Mouse (Mus musculus) thymus, postnatal 25 days (tissue): ENCODE results near the gene Ric8a.

ENCODE experiments used
- DNase-seq: peaks from one replicate; pipeline ENCODE4 v3.0.0; 2022

The Ric8a gene

DNA sequence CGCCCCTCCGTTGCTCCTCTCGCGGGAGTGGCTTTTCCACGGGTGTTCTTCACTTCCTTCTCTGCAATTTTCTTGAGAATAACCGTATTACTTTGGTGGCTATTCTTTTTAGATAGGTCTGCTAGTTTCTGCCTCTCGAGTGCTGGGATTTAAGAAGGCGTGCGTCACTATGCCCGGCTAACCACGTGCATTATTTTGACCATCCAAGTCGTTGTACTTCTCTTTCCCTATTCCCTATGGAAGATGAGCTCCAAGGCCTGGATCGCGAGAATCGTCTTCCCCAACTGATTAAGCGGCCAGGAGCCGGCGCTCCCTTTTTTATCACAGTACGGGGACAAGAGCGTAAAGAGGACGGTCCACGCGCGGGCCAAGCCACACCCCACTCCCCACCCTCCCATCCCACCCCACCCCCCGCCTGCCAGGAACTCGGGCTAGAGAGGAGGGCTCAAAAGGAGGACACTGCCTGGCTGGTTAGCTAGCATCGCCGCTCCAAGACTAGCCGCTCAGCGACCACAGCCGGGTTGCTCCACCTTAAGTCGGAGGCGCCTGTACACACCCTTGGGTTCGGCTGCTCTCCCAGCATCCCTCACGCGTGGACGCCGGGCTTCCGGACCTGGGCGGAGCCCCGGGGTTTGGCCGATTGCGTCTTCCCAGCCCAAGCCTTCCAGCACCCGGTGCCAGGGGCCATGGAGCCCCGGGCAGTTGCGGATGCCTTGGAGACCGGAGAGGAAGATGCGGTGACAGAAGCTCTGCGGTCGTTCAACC is at the start of gene Ric8a:
TSS of gene Ric8a (plus strand) at position 173 of the 765 bp plus-strand sequence.
- peak; percentile 87 for DNase-seq

DNA sequence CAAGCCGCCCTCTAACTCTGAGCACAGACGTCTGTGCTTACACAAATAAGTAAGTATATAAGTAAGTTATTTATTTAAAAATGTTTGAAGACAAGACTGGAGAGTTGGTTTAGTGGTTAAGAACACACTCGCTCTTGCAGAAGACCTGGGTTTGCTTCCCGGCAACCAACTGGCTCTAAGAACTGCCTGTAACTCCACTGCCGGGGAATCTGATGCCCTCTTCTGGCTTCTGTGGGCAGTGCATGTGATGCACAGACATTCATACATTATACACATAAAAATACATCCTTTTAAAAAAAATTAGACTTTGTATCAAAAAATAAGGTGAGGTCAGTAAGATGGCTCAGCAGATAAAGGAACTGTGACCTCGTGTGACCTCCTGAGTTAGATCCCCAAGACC is 46.3 kb upstream of the Ric8a start:
- DNase-seq = peak; percentile 8

DNA sequence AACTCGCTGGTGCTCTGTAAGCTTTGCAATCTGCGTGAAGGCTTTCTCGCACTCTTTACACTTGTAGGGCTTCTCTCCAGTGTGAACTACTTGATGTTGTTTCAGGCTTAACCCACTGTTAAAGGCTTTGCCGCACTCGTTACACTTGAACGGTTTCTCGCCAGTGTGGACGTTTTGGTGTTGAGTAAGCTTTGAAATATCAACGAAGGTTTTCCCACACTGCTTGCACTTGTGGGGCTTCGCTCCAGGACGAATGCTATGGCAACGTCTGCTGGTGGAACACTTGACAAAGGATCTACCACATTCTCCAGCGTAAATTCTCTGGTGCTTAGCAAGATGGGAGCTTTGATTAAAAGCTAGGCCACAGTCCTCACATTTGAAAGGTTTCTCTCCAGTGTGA is 45.0 kb upstream of the Ric8a start:
- no peak for DNase-seq

DNA sequence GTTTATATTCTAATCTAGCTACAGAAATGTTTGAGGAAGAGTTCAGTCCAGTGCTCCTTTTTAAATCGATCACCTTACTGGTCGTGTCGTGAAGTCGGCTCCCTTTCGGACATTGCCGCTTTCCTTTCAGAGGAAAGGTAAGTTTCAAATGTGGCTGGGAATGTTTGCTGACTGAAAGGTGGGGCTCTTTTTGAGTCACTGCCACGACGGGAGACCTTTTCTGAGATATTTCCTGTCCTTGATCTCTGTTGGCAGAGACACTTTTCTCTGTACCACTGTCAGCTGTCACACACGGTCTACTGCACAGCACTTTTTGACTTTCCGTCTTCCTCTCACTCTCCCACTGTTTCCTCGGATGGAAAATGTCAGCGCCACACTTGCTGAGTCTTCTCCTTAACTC is 43.9 kb upstream of the Ric8a start:
- DNase-seq = no peak

DNA sequence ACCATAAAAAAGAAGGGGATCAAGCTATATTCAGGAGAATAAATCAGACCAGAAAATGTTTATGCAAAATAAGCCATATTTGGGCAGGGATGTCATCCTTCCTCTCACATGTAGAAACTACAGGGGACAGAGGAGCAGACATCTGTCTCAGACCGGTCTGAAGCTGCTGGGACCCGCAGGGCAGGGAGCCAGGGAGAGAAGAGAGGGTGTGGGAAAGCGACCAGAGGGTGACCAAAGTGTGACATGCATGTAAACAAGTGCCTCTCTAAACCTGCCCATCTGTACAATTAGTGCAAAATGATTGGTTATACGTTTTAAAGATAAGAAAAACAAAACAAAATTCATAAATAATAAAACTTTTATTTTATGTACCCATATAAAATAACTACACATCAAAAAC is 36.6 kb upstream of the Ric8a start:
- DNase-seq = no peak

DNA sequence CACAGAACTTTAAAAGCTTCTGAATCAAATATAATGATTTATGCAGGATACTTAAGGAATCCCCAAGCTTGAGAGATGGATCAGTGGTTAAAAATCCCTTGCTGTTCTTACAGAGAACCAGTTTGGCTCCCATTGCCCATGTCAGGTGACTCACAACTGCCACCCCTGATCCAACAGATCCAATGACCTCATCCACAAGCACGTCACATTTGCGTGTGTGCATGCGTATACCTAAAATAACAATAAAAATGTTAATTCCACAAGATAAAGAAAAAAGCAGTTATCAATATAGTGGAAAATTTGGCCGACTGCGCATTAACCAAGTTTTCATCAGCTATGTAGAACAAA is 35.5 kb upstream of the Ric8a start:
- no peak for DNase-seq

DNA sequence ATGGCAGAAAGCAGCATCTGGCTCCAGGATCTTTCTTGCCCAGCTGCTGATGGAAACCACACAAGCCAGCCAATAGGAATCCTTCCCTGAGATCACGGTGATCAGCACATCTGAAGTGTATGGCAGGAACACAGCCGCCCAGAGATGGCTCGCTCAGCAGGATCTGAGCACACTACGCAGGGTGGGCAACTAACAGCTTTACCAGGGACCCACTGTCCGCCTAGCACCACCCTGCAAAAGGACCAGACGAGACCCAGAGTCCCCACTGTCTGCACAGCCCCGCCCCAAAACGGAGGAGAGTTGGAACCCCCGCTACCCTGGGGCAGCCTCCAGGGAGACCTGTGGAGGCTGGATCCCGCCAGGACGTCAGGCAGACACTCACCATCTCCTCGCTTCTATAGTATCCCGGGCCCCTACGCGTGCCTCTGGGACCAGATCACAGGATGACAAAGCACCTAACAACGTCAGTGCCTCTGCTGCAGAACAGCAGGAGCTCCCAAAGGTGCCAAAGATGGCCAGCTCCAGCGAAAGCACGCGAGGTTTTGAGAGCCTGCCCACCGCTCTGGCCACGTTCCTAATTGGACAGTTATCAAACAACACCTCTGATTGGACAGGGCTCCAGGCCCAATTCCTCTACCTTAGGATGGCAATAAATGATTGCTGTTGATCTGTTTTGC is 35.0 kb upstream of the Ric8a start, which contains the start of gene Zfp941:
TSS of gene Zfp941 (minus strand) at position 526 of the 677 bp plus-strand sequence.
- no peak for DNase-seq

DNA sequence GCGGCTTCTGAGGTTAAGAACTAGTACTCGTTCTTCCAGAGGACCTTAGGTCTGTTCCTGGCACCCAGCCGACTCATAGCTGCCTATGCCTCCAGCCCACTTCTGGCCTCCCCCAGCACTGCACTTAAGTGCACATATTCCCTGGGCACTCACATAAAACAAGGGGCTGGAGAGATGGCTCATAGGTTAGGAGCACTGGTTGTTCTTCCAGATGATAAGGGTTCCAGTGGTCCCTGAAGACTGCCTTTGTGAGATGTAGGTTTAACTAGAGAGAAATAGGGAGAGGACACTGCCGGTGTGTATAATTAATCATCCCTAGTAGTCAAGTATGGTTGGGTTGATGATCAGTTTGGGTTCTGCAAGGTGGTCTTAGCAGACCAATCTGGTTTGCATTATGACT is 34.0 kb upstream of the Ric8a start:
- no peak for DNase-seq

DNA sequence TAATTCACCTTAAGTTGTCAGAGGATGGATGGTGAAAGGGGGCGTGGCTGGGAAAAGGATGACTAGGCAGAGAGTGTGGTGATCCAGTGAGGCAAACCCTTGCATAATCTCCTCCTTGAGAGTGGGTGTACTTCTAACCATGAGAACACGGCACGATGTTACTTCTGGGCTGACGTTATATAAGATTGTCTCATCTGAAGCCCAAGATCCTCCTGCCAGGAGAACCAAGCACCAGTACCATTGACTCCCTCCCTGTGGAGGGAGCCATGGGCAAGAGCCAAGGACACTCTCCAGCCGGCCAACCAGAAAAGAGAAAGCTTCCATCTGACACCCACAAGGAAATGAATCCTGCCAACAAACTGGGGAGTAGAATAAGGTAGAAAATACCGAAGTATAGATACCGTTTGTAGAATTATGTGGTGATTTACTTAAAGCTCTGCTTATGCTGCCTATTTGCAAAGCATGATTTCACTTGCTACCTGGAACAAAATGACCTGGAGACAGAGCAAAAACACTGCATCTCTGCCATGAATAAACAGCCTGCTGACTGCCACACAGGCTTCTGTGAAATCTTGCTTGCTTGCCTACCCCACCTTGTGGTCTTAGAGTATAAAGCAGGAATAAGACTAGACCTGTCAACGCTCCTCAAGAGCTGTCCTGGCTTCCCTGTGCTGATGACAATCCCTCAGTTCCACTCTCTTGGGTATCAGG is 28.4 kb upstream of the Ric8a start:
- no peak for DNase-seq

DNA sequence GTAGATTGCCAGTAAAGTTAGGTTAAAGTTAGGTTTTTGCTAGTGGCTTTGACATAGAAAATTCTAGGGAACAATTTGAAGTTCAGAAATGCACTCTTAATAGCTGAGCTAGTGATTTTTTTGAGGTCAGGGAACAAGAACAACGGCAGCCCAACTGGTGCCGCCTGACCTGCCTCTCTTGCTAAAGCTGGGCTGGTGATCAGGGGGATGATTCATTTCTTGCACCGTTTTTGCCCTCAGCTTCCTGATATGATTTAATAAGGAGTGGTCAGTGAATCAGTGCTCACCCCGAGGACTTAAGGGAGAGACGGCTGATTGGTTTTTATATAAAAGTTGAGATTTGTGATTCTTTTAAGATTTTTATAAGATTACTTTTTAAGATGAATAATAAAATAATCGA is 25.3 kb upstream of the Ric8a start:
- no peak for DNase-seq

DNA sequence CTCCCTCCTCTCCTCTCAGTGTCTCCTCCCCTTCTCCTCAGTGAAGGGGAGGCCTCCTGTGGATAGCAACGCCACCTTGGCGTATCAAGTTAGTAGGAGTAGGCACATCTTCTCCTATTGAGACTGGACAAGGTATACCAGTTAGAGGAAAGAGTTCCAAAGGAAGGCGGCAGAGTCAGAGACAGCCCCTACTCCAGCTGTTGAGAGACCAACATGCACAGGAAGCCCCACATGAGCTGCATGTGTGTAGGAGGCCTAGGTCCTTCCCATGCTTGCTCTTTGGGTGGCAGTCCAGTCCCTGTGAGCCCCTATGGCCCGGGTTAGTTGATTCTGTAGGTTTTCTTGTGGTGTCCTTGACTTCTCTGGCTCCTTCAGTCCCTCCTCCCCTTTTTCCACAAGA is 23.4 kb upstream of the Ric8a start:
- no peak for DNase-seq

DNA sequence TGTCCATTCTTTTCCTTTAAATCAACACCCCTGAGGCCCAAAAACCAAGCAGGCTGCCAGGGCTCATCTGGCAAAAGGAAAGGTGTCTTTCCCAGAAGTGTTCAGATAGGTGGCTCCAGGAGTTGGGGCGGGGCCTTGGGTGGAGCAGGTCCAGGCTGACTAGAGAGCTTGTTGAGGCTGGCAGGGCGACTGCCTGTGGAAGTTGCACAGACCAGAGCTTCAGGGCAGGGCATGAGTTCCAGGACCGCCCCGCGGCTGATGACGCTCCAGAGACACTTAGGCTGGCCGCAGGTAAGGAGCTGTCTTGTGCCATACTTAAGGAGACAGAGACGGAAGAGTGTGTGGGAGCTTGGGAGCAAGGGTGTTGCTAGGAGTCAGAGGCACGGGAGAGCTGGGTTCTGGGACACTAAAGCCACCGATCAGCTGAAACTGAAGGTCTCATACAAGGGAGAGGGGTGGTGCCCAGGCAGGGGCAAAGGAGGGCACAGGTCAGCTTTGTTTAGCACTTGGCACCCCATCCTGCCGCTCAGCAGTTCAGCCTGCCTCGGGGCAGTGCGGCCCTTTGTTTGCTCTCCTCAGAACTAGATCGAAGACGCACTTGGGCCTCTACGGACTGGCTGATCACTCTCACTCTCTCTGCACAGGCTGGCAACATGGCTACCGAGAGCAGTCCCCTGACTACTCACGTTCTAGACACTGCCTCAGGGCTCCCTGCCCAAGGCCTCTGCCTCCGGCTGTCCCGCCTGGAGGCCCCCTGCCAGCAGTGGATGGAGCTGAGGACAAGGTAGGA is 21.6 kb upstream of the Ric8a start, which contains the start of gene Urah:
TSS of gene Urah (plus strand) at position 51 of the 790 bp plus-strand sequence.
- DNase-seq = no peak

DNA sequence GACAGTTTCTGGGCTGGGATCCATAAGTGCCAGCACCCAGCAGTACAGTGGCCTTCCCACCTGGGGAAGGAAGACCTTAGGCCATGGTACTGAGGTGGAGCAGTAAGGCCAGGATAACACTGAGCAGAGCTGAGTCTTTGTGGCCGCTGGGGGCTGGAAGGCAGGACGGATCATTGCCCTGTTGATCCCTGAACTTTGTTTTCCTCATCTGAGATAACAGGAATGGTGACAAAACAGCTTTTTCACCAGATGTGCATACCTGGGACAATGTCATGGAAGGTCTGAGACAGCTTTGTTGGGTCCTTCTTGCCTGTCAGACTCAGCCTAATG is 21.0 kb upstream of the Ric8a start:
- DNase-seq = no peak

DNA sequence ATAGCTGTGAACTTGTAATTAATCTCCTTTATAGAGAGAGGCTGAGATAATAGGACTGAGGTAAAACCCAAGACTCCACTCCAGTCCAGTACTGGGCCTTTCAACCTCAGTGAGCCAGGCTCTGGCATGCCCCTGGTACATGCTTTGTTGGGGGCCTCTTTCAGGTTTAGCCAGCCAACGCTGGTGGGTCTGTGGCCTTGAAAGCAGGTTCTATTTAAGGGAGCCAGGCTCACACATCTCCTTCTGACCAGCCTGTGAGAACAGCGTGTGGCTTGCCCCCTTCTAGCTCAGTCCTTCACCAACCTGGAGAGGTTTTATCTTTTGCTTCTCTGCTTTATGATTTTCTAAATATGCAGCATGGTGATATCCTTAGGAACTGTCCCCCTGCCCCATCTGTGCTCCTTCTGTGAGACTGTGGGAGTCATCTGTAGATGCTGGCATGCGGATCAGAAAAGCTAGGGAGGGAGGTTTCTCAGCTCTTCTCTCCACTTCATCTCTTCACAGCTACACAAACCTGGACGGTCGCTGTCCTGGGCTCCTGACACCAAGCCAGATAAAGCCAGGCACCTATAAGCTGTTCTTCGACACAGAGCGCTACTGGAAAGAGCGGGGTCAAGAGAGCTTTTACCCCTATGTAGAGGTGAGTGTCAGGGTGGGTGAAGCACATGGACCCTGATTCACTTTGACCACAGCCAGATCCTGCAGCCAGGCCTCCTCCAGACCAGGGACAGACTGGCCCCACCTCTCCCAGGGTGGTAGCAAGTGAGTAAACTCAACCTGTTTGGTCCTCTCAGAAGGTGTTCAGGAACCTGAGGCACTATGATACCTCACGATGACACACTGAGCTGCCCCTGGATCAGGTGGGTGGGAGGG is 20.3 kb upstream of the Ric8a start:
- DNase-seq = no peak

DNA sequence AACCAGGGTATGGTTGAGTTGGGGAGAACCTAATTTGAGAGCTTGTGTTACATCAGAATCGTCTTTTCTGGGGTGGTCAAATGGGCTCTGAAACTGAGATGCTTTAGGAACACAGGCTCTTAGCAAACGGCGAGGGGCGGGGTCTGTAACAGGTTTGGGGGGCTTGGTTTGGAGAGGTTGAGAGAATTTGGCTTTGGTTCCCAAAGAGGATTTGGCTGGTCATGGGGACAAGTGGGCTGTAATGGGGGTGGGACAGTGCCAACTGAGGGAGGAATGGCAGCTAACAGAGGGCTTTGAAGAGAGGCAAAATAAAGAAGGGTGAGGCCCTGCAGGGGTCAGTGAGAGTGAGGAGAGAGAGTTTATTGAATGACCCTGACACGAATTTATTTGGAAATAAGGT is 17.2 kb upstream of the Ric8a start:
- no peak for DNase-seq

DNA sequence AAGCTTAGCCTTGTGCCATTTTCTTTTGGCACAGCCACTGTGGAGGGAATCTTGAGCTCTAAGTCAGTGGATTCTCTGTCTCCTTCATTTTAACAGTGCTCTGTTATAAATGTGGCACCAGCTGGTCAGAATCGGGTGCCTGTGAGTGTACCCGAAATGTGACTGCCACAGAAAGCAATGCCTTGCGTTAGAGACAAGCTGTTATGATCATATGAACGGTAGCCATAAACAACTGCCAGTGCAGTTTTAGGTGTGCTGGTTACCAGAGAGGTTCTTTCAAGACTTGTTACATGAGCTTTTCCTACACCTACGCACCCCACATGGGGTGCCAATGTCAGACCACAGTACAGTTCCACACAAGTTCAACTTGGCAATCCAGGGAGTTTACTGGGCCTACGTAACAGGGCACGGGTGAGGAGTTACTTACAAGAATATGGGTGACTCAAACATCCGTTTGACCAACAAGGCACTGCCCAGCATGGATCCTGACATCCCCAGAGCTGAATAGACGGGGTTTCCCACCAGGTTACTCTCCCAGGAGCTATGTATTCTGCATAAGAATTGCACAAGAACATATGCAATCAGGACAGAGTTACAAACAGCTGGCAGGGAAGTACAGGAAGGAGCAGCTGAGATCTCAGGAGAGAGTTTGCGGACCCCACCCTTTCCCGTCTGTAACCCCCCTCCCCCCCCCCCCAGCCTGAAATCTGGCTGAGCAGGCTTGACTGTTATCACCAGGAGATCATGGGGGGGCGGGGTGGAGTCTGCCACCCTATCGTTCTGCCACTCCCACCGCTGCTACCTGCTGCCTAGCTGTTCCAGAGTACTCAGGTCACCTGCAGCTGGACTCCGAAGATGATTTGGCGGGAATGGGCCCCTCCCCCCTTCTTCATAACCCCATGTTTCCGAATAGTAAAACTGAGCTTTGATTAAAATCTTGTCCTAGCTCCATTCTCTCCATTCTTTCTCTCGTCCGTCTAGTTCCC is 15.7 kb upstream of the Ric8a start:
- DNase-seq = no peak

DNA sequence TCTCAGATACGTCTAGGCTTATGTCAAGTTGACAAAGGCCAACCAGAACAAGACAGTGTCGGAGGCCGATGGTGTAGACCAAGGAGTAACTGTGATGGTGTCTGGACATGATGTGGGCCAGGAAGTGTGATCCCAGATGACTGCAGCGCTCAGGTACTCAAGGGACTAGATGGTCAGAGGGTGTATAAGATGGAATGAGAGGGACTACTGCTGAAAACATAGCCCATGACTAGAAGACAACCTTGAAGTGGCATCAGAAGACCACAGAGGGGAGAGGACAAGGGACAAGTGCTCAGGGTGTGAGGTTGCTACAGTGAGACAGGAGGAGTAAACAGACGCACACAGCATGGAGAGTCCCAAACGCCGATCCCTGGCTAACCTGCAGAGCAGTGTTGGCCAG is 13.0 kb upstream of the Ric8a start:
- no peak for DNase-seq

DNA sequence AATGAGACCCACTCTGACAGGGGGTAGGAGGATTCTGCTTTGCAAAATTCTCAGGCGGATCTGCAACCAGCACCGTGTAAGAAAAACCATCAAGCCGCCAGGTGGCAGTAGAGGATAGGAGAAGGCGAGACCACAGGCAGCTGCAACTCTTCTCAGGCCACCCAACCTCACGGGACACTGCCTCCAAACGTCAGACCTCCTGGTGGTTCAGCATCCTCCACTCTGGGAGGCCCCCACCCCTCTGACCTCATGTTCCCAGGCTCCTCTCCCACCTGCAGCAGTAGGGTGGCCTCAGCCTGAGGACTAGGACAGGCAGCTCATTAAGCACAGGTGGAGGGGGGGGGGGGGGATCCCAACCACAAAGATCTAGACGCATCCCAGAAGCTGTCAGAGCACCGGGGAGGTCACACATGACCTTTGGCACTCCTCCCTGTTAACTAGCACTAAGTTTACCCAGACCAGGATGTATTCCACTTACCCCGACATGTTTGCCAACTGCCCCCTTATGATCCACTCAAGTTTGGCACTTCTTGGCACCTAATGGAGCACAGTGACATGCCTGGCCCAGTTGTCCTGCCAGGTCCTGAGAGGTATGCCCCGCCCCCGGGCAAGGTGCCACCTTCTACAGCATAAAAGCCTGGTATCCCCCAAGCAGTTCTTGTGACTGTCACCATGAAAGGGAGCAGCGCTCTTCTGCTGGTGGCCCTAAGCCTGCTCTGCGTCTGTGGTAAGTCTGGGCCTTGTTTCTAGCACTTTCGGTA is 11.7 kb upstream of the Ric8a start, which contains the start of gene Scgb1c1:
TSS of gene Scgb1c1 (plus strand) at position 643 of the 761 bp plus-strand sequence.
- peak; percentile 90 for DNase-seq

DNA sequence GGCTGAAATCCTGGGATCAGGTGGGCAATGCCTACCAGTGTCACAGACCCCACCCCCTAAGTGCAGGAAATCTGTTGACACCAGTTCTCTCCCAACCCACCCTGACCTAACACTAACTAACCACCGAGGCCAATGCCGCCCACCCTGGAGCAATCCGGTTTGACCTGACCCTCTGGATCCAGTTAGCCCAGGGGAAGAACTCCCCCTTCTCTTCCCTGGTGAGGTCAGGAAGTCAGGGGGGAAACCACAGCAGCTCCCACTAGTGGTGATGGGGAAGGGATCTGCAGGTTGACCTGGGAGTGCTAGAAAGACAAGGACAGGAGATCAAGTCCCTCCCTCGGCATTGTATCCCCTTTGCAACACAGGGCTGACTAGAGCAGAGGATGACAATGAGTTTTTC is 11.1 kb upstream of the Ric8a start:
- no peak for DNase-seq

DNA sequence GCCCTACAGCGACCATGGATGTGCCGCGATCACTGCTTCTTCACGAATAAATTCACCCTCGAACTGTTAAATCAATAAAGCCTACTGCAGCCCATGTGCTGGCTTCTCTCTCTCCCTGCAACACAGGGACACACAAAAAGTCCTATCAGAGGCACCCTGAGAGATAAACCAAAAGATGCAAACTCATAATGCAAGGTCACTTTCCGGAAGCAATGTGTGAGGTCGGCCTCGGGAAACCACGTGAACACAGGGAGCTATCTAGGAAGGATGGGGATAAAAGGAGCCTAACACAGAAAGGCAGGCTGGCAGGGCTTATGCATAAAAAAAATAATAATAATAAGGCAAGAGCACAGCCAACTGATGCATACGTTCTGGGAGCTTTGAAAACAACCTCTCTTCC is 10.1 kb upstream of the Ric8a start:
- DNase-seq = no peak
